Mouse (Mus musculus) forebrain, embryonic 12.5 days (tissue): ENCODE results near the gene Hist3h2ba. TPM values are rescaled to one million over a fixed set of nuclear protein-coding genes. Genes with fewer than 3 reads are reported as not detected.

Experiments used
- ATAC-seq: fragments of 200-750 bp; cut with Nextera tagmentation; 2 replicates; pipeline ENCODE4 v1.8.0; 2017; ENCODE audit warnings: moderate TSS enrichment; ENCODE audit not compliant: low FRiP score
- H3K27ac ChIP-seq: fragments of 300-500 bp; sonication (generic); 2 replicates; pipeline ENCODE4 v1.5.1; 2016; ENCODE audit warnings: mild to moderate bottlenecking
- H3K27me3 ChIP-seq: fragments of 300-500 bp; sonication (generic); 2 replicates; pipeline ENCODE4 v1.6.1; 2016; ENCODE audit warnings: mild to moderate bottlenecking
- H3K36me3 ChIP-seq: fragments of 300-500 bp; sonication (generic); replicated peaks from 2 replicates; pipeline ENCODE4 v1.6.1; 2016; ENCODE audit warnings: mild to moderate bottlenecking
- H3K4me1 ChIP-seq: fragments of 300-500 bp; sonication (generic); 2 replicates; pipeline ENCODE4 v1.6.1; 2016
- H3K4me2 ChIP-seq: fragments of 300-500 bp; sonication (generic); 2 replicates; pipeline ENCODE4 v1.6.1; 2016; ENCODE audit warnings: mild to moderate bottlenecking, moderate library complexity
- H3K4me3 ChIP-seq: fragments of 300-500 bp; sonication (generic); replicated peaks from 2 replicates; pipeline ENCODE4 v1.5.1; 2016; ENCODE audit warnings: mild to moderate bottlenecking
- H3K9ac ChIP-seq: fragments of 300-500 bp; sonication (generic); 2 replicates; pipeline ENCODE4 v1.6.1; 2016; ENCODE audit warnings: mild to moderate bottlenecking
- H3K9me3 ChIP-seq: fragments of 300-500 bp; sonication (generic); 2 replicates; pipeline ENCODE4 v1.6.1; 2016
- WGBS: fragments of 180-500 bp; shearing (Covaris S2); methylation state at CpG from one replicate; pipeline ENCODE4 v1.1.7; 2016; 5-methylcytosine and 5-hydroxymethylcytosine counted together
- polyA plus RNA-seq: library from polyadenylated mRNA; unstranded; fragments of >200 nt; fragmentation: Nextera tagmentation; extraction: Ambion mirVana; gene quantifications from 2 replicates; pipeline ENCODE4 v1.2.1, GENCODE M21; 2016

The Hist3h2ba gene
- polyA plus RNA-seq, 1 experiment from 2014 or later: 187 TPM

GRCm38 (mm10) chr11:58959186-58959825, 10.6 kb downstream of the Hist3h2ba start:
- 38% methylated on average over 15 of the region's 15 CpGs for WGBS
- Histone ChIP-seq H3K4me2 (peak overlapping the region; percentile 77), H3K4me3 (peak overlapping the region; percentile 40), H3K36me3 (peaks cover 9% of the 10 kb centered on the region), H3K9me3 (peaks cover 6% of the 10 kb centered on the region), H3K27me3 (peaks cover 9% of the 10 kb centered on the region; the same call in 1 of the 2 replicates), H3K27ac (0 out of 2 replicates have a peak overlapping the region, but pooled peaks have one; percentile 25), H3K9ac (peak overlapping the region; percentile 59), H3K4me1 (peaks cover 37% of the 10 kb centered on the region)
- ATAC-seq: no peak

GRCm38 (mm10) chr11:58959921-58960465, 11.3 kb downstream of the Hist3h2ba start:
- ATAC-seq: peak; percentile 87
- peaks cover 9% of the 10 kb centered on the region for H3K36me3 ChIP-seq
- peak overlapping the region; percentile 77 for H3K4me2 ChIP-seq
- WGBS: 1% methylated on average over 40 of the region's 40 CpGs
- peaks cover 6% of the 10 kb centered on the region for H3K9me3 ChIP-seq
- peaks cover 43% of the 10 kb centered on the region for H3K4me1 ChIP-seq
- peaks cover 9% of the 10 kb centered on the region; the same call in 1 of the 2 replicates for H3K27me3 ChIP-seq
- peak overlapping the region; percentile 20; the same call in 1 of the 2 replicates for H3K27ac ChIP-seq
- peak overlapping the region; percentile 40 for H3K4me3 ChIP-seq
- peak overlapping the region; percentile 59 for H3K9ac ChIP-seq

GRCm38 (mm10) chr11:58961364-58962177, 12.9 kb downstream of the Hist3h2ba start:
- Histone ChIP-seq H3K4me3 (no peak overlapping the region), H3K27ac (no peak overlapping the region), H3K9ac (no peak overlapping the region), H3K9me3 (peaks cover 6% of the 10 kb centered on the region), H3K36me3 (peaks cover 9% of the 10 kb centered on the region), H3K4me1 (peaks cover 39% of the 10 kb centered on the region), H3K4me2 (no peak overlapping the region), H3K27me3 (peaks cover 9% of the 10 kb centered on the region; the same call in 1 of the 2 replicates)
- 68% methylated on average over 50 of the region's 50 CpGs for WGBS
- no peak for ATAC-seq

- no peak for ATAC-seq
- peaks cover 6% of the 10 kb centered on the region for H3K9me3 ChIP-seq
- no peaks in the 10 kb centered on the region for H3K36me3 ChIP-seq
- no peak overlapping the region for H3K9ac ChIP-seq
- peak overlapping the region; percentile 2; the same call in 1 of the 2 replicates for H3K4me2 ChIP-seq
- no peak overlapping the region for H3K4me3 ChIP-seq
- WGBS: 40% methylated on average over 17 of the region's 17 CpGs
- H3K4me1 ChIP-seq: peaks cover 21% of the 10 kb centered on the region
- peaks cover 9% of the 10 kb centered on the region; the same call in 1 of the 2 replicates for H3K27me3 ChIP-seq
- no peak overlapping the region for H3K27ac ChIP-seq
Observed at GRCm38 (mm10) chr11:58963543-58963942, 14.8 kb downstream of the Hist3h2ba start.

GRCm38 (mm10) chr11:58964216-58964615, 15.5 kb downstream of the Hist3h2ba start:
- no peaks in the 10 kb centered on the region for H3K36me3 ChIP-seq
- H3K4me2 ChIP-seq: no peak overlapping the region
- no peak overlapping the region for H3K27ac ChIP-seq
- peaks cover 16% of the 10 kb centered on the region for H3K4me1 ChIP-seq
- H3K9ac ChIP-seq: no peak overlapping the region
- peaks cover 6% of the 10 kb centered on the region for H3K9me3 ChIP-seq
- H3K4me3 ChIP-seq: no peak overlapping the region
- ATAC-seq: no peak
- 84% methylated on average over 7 of the region's 7 CpGs for WGBS
- H3K27me3 ChIP-seq: peaks cover 9% of the 10 kb centered on the region; the same call in 1 of the 2 replicates

- Histone ChIP-seq H3K4me1 (peaks cover 10% of the 10 kb centered on the region; the same call in 1 of the 2 replicates), H3K9ac (no peak overlapping the region), H3K27me3 (peaks cover 9% of the 10 kb centered on the region; the same call in 1 of the 2 replicates), H3K4me2 (no peak overlapping the region), H3K36me3 (peaks cover 7% of the 10 kb centered on the region; the same call in 1 of the 2 replicates), H3K27ac (no peak overlapping the region), H3K4me3 (no peak overlapping the region), H3K9me3 (peaks cover 6% of the 10 kb centered on the region)
- WGBS: 53% methylated on average over 12 of the region's 12 CpGs
- ATAC-seq: no peak
Observed at GRCm38 (mm10) chr11:58965001-58965760, 16.5 kb downstream of the Hist3h2ba start.

GRCm38 (mm10) chr11:58967346-58967745, 18.6 kb downstream of the Hist3h2ba start:
- Histone ChIP-seq H3K27me3 (no peaks in the 10 kb centered on the region), H3K4me3 (no peak overlapping the region), H3K36me3 (peaks cover 22% of the 10 kb centered on the region), H3K9ac (no peak overlapping the region), H3K27ac (no peak overlapping the region), H3K4me1 (peaks cover 10% of the 10 kb centered on the region; the same call in 1 of the 2 replicates), H3K9me3 (no peaks in the 10 kb centered on the region), H3K4me2 (no peak overlapping the region)
- no peak for ATAC-seq
- 98% methylated on average over 1 of the region's 1 CpGs for WGBS

- Histone ChIP-seq H3K4me2 (no peak overlapping the region), H3K36me3 (peaks cover 22% of the 10 kb centered on the region), H3K27ac (no peak overlapping the region), H3K9me3 (no peaks in the 10 kb centered on the region), H3K4me1 (peaks cover 10% of the 10 kb centered on the region; the same call in 1 of the 2 replicates), H3K27me3 (no peaks in the 10 kb centered on the region), H3K9ac (no peak overlapping the region), H3K4me3 (no peak overlapping the region)
- ATAC-seq: no peak
- WGBS: 85% methylated on average over 7 of the region's 7 CpGs
Observed at GRCm38 (mm10) chr11:58968551-58968950, 19.8 kb downstream of the Hist3h2ba start.

- H3K27me3 ChIP-seq: no peaks in the 10 kb centered on the region
- H3K4me2 ChIP-seq: no peak overlapping the region
- H3K27ac ChIP-seq: no peak overlapping the region
- no peak overlapping the region for H3K4me3 ChIP-seq
- no peaks in the 10 kb centered on the region for H3K9me3 ChIP-seq
- no peak overlapping the region for H3K9ac ChIP-seq
- H3K36me3 ChIP-seq: peaks cover 22% of the 10 kb centered on the region
- peaks cover 10% of the 10 kb centered on the region; the same call in 1 of the 2 replicates for H3K4me1 ChIP-seq
- ATAC-seq: no peak
- 90% methylated on average over 8 of the region's 8 CpGs for WGBS
Observed at GRCm38 (mm10) chr11:58969027-58969426, 20.3 kb downstream of the Hist3h2ba start.

- WGBS: 80% methylated on average over 6 of the region's 6 CpGs
- Histone ChIP-seq H3K4me1 (peaks cover 7% of the 10 kb centered on the region; the same call in 1 of the 2 replicates), H3K9me3 (no peaks in the 10 kb centered on the region), H3K4me3 (no peak overlapping the region), H3K36me3 (peaks cover 23% of the 10 kb centered on the region), H3K9ac (no peak overlapping the region), H3K4me2 (no peak overlapping the region), H3K27me3 (no peaks in the 10 kb centered on the region), H3K27ac (no peak overlapping the region)
- no peak for ATAC-seq
Observed at GRCm38 (mm10) chr11:58969659-58970058, 20.9 kb downstream of the Hist3h2ba start.

GRCm38 (mm10) chr11:58970831-58971530, 22.3 kb downstream of the Hist3h2ba start:
- no peak for ATAC-seq
- WGBS: 89% methylated on average over 21 of the region's 21 CpGs

More at GRCm38 (mm10) chr11:58970831-58971530, 22.3 kb downstream of the Hist3h2ba start:
- Histone ChIP-seq H3K4me3 (no peak overlapping the region), H3K27me3 (no peaks in the 10 kb centered on the region), H3K9me3 (no peaks in the 10 kb centered on the region), H3K4me1 (peaks cover 8% of the 10 kb centered on the region), H3K9ac (no peak overlapping the region), H3K27ac (no peak overlapping the region), H3K36me3 (peaks cover 25% of the 10 kb centered on the region), H3K4me2 (no peak overlapping the region)
